Mouse (Mus musculus) yolk sac, embryonic 10.5 days (tissue): ENCODE measurements around the gene Sik3.
"Not testable (repeated sequence)": the region's sequence is repeated elsewhere in the genome, so short reads cannot be mapped to it uniquely, and the experiment has no call there.

Experiments
- DNase-seq: peaks from one replicate; pipeline ENCODE4 v3.0.0-alpha.2; 2017; ENCODE audit warnings: low spot score

The Sik3 gene

DNA sequence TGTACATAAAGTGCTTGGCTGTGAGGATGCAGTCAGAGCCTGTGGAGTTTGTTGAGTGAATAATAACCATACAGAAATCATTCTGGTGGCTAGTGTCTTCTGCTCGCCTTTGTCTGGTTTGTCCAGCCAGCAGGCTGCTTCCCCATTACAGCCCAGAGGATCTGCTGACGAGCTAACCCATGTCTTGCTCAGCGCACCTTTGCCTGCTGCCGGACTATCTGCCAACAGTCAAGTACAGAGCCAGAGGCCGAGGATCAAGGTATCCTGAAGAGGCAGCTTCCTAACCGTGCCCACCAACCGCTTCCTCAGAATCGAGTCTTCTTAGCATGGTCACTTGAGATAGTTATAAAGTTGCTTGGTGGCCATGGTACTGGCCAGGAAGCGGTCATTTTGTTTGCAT lies 93.5 kb downstream of the Sik3 start:
- DNase-seq, result no peak

- peak; percentile 51 for DNase-seq
Observed at GRCm38 (mm10) chr9:46110648-46111047, 98.0 kb downstream of the Sik3 start.

DNA sequence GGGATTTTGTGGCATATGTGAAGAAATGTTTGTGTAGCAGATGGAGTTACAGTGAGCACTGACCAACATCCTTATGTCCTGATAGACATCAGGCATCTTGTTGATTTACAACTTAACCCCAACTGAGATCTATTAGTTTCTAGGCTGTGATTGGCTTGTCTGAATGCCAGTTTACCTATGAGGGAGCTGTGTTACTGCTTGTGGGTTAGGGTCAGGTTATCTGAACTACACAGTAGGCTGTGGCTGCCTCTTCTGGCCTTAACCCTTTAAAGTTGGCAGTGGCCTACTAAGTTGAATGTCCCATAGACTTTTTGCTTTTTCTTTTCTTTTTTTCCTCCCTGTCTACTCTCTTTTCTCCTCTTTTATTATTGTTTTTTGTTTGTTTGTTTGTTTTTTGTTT lies 98.7 kb downstream of the Sik3 start:
- DNase-seq, result no peak

- no peak for DNase-seq
Observed at GRCm38 (mm10) chr9:46112246-46112645, 99.6 kb downstream of the Sik3 start.

DNA sequence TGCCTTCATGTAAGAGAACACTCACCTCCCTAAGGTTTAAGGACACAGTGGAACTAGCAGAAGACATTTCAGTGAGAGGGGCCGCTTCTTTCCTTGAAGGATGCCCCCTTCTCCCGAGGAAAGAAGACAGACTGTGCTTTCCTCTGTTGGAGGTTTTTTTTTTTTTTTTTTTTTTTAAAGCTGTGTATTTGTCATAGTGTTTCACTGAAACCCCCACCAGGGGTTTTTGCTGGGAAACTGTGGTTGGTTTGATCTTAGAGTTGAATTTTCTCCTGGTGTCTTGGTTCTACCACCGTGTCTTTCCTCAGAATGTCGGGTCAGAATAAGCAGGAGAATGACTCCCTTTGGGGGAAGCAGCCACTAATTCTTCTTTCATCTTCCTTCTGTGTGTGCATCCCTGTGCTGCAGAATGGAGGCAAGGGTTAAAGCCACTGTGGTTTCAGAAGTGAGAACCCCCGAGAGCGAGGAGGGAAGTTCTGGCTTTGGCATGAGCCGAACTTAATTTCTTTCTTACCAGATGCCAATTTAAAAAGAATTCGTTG lies 106.3 kb downstream of the Sik3 start:
- DNase-seq, result no peak

GRCm38 (mm10) chr9:46119943-46120441 lies 107.4 kb downstream of the Sik3 start:
- peak; percentile 71 for DNase-seq

DNA sequence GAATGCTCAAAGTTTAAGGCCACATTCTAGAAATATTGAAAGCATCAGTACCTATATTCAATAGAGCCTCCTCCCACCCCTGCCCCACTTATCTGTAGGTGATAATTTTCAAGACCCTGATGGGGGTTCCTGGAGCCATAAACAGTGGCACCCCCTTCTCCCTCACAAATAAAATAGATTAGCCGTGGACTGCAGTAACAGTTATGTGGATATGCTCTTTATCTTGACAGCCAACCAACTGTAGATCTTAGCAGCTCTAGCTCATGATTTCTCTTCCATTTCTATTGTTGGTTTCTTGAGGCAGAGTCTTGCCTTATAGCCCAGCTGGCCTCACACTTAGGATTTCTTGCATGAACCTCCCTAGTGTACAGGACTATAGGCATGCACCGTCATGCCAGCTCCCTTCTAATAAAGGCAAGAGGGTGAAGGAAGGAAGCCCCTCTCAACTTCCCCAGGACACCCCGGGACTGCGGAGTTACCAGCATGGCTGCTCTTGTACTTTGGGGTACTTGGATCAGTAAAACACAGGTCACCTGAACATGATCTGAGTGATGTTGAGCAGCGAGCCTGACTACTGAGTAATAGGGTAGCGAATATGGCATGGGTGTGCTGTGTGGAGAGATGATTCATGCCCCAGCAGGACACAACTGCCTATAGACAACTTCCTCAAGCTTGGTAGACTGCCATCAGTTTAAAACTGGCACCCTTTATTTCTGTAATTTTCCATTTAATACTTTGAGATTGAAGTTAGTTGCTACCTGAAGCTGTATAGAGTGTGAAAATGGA lies 108.0 kb downstream of the Sik3 start:
- DNase-seq, result no peak

DNA sequence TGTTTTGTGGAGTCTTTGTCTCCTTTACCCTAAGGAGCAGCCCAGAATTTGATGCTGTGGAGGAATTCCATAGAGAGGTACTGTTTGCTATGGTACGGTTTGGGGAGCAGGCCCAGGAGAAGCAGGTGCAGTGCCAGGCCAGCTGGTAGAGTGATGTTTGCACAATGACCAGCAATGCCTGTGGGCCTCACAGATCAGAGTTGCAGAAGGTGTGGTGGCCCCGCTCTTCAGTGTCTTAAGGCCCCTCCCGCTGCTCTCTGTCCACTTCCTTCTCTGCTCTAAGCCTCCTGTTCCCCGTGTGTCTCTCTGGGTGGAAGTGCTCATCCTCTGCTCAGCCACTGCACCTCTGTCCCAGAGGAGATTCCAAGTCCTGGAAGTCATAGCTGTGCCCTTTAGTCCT lies 108.9 kb downstream of the Sik3 start:
- DNase-seq, result no peak

GRCm38 (mm10) chr9:46122731-46123130 lies 110.1 kb downstream of the Sik3 start:
- DNase-seq, result no peak

DNA sequence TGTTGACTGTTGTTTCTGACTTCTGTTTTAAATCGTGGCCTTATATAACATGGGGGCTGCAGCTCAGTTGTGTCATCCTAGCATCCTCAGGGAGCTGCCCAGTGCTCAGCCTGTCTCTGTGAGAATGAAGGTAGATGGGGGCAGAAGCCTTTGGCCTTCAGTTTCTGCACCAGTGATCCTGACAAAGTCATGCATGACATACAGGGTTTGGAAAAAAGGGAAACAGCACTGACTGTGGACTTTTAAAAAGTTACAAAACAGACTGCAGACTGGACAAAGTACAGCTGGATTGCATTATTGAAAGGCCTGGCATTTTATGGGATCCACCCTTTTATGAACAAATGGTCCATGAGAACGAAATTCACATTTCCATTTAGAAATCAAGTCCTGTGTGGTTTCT lies 113.7 kb downstream of the Sik3 start:
- no peak for DNase-seq

GRCm38 (mm10) chr9:46127326-46127725 lies 114.7 kb downstream of the Sik3 start:
- peak; percentile 87 for DNase-seq

DNA sequence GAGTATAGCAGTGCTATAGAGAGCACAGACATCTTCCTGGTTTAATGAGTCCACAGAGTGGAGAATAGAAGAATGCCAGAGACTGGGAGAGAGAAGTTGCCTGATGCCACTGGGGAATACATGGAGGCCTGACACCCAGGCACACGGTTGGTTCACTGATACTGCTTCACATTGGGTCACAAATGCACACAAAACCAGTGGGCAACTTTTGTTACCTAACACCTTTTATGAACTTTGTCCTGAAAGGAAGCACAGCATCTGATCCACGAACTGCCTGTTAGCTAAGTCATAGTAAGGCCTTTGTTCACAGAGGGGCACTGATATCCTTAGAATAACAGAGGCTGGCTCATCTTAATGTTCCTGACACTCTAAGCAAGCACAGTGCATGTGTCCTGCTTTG lies 116.6 kb downstream of the Sik3 start:
- DNase-seq, result no peak

DNA sequence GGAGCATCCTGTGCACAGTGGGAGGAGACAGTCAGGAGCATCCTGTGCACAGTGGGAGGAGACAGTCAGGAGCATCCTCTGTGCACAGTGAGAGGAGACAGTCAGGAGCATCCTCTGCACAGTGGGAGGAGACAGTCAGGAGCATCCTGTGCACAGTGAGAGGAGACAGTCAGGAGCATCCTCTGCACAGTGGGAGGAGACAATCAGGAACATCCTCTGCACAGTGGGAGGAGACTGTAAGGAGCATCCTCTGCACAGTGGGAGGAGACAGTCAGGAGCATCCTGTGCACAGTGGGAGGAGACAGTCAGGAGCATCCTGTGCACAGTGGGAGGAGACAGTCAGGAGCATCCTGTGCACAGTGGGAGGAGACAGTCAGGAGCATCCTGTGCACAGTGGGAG lies 120.2 kb downstream of the Sik3 start:
- not testable (repeated sequence) for DNase-seq

- DNase-seq, result no peak
Observed at GRCm38 (mm10) chr9:46138831-46139230, 126.2 kb downstream of the Sik3 start.

DNA sequence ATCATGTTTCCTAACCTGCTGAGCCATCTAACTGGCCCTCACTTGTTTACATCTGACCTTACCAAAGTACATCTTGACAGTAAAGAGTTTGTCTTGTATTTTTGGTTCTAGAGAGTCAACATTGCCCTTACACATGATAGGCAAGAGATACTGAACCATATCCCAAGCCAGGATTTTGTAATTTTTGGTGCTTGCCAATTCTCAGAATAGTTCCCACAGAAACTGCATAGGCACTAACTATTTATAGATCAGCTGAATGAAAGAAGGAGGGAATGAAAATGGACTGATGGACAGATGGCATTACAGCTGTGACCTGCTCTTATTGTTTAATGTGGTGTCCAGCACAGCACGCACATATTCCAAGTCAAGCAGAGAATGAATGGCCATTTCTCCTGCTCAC lies 128.2 kb downstream of the Sik3 start:
- no peak for DNase-seq

GRCm38 (mm10) chr9:46142031-46142430 lies 129.4 kb downstream of the Sik3 start:
- no peak for DNase-seq

GRCm38 (mm10) chr9:46142492-46142891 lies 129.9 kb downstream of the Sik3 start:
- DNase-seq, result no peak

DNA sequence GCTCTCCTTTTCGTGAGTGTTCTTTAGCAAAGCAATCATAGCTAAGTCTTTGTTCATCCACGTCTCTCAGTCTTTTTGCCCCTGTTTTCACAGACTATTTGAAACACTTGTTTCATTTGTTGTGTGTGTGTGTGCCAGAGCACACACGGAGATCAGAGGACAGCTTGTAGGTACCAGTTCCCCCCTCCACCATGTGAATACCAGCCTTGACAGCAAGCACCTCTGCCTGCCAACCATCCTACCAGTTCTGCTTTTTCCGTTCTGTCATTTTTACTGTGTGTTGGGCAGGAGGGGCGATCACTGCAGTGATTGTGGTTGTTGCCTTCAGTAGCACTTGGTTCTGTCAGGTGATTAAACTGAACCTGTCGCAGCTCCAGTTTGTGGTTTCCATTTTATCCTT lies 132.4 kb downstream of the Sik3 start:
- no peak for DNase-seq

DNA sequence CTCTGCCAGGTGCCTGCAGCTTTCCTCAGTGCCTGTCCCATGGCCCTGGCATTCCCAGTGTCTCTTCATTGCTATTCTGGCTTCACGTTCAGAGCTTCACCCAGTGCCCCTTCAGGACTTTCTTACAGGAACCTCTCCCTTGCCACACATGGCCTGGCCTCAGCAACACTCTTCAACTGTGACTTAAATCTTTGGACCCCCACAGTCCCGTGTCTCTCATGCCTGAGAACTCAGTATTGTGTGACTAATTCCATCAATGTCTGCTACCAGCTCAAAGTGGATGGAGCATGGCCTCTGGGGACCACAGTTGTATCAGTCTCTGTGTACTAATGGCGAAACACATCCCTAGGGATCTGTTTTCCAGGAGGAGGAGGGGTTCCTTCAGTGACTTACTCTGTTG lies 133.8 kb downstream of the Sik3 start:
- DNase-seq, result no peak

- no peak for DNase-seq
Observed at GRCm38 (mm10) chr9:46148723-46149122, 136.1 kb downstream of the Sik3 start.

DNA sequence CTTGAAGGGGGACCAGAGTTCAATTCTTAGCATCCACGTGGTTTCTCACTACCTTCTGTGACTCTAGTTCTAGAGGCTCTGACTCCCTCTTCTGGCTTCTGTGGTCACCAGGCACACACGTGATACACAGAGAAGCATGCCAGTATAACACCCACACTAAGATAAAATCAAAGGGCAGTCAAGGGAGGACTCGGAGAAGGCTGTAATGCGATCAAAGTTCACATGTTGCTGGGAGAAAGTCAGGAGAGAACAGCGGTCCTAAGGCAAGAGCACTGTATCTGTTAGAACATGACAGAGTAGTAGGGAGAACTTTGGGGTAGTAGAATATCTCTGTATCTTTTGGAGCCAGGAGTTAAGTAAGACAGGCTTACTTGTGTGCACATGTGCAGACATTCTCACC lies 136.8 kb downstream of the Sik3 start:
- DNase-seq, result peak; percentile 39

DNA sequence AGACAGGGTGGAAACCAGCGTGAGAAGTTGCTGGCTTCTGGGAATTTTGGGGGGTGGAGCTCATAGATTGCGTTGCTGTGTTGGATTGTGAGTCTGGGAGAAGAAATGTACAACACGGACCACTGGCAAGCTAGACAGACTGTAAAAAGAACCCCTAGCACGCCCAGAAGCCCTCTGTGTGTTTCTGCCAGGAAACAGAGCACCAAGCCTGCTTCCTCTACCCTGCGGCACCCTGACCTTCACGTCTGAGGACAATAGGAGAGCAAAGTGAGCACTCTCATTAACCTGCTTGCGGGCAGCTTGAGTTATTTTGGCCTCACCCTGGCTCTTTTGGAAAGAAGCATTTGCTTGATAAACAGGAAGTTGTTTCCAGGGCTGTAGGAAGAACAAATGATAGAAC lies 137.5 kb downstream of the Sik3 start:
- DNase-seq, result no peak

DNA sequence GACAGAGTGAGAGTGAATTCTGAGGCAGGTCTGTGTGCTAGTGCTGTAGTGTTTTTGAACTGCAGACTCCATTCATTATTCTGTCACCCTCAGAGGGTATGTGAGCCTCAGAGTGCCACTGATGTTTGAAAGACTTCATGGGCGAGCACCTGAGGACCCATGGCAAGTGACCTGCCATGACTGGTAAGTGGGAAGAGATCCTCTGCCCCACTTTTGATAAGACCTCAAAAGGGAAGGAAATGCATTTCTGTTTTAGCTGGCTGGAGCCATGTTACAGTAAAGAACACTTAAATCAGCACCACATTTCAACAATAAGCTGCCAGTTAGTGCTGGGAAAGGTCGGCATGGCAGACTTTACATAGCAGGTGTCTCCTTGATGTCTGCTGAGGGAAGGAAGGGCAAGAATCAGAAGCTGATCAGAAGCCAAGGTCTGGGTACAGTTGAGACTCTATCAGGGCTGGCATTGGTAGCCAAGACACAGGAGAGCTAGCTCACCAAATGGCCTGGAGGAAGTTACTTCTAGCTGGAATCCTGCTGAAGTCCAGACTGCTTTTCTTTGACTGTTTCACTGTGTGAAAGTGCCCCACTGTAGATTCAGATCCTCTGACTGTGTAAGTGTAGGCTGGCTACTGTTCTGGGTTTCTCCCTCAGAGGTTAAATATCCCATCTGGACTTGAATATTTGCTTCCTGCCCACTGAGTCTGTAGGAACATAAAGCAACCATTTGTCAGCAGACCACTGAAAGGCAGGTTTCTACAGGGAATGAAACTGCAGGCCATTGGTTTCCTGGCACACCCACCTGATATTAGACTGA lies 138.5 kb downstream of the Sik3 start:
- DNase-seq, result no peak
